Mouse (Mus musculus) effector memory CD4-positive, alpha-beta T cell, adult 5 months (primary cell): ENCODE results near the gene Fbxw18. TPM values are rescaled to one million over a fixed set of nuclear protein-coding genes. Genes with fewer than 3 reads are reported as not detected.

Experiments used
- polyA plus RNA-seq: library from polyadenylated mRNA; unstranded; fragments of 100-300 nt; shearing (Covaris generic); gene quantifications from one replicate; pipeline ENCODE4 v1.2.1, GENCODE M21; 2017

Fbxw18 gene
- polyA plus RNA-seq = not detected

GRCm38 (mm10) chr9:109702600-109702999 is at the start of gene Fbxw18:
Fbxw18 (minus strand) TSS chr9:109702700.

DNA sequence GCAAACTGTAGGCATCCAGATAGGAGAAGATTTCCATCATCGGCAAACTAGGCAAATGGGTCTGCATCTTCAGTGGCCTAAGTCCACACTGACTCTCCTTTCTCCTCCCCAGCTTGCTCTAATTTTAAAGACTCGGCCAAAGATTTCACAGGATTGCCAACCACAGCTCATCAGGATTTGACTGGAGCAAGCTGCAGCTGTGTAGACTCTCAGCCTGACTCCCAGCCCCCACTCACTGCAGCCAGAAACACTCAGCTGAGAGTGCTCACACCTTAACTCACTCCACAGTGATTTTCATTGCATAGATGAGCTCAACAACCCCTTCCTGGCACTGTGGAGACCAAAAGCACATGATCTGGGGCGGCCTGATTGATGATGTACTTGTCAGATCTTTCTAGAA is 43.5 kb upstream of the Fbxw18 start, which contains the start of gene Fbxw26:
Gene Fbxw26, minus strand, starts transcription at position 101 of the 400 bp plus-strand sequence.

GRCm38 (mm10) chr9:109664552-109664951 is 37.9 kb downstream of the Fbxw18 start, which contains the start of gene Fbxw25:
Fbxw25 (minus strand) TSS chr9:109664652.

Other genes starting within 250 kb of the Fbxw18 start
- not detected for gene Fbxw19, start 206.8 kb downstream of the Fbxw18 start, polyA plus RNA-seq
- gene Fbxw15, start 134.4 kb downstream of the Fbxw18 start, polyA plus RNA-seq = not detected
- gene Fbxw24, start 76.6 kb downstream of the Fbxw18 start, polyA plus RNA-seq = not detected
- not detected for gene Fbxw25, start 38.0 kb downstream of the Fbxw18 start, polyA plus RNA-seq
- not detected for gene Fbxw26, start 43.4 kb upstream of the Fbxw18 start, polyA plus RNA-seq
- gene Fbxw27, start 88.0 kb upstream of the Fbxw18 start, polyA plus RNA-seq = not detected
- not detected for gene Spink8, start 109.6 kb upstream of the Fbxw18 start, polyA plus RNA-seq
- gene Nme6, start 130.0 kb upstream of the Fbxw18 start, polyA plus RNA-seq = 6.1 TPM
- not detected for gene Camp, start 146.9 kb upstream of the Fbxw18 start, polyA plus RNA-seq
- 7.6 TPM for gene Cdc25a, start 172.9 kb upstream of the Fbxw18 start, polyA plus RNA-seq
- gene Map4, start 228.8 kb upstream of the Fbxw18 start, polyA plus RNA-seq = 66.1 TPM